Mouse (Mus musculus) lung, embryonic 16.5 days (tissue): ENCODE data around the gene Olfr1346. TPM values are rescaled to one million over a fixed set of nuclear protein-coding genes. Genes with fewer than 3 reads are reported as not detected.

Experiments used
- ATAC-seq: fragments of 200-750 bp; cut with Nextera tagmentation; 2 replicates; pipeline ENCODE4 v1.8.0; 2017; ENCODE audit warnings: low read depth, mild to moderate bottlenecking, moderate library complexity
- H3K27ac ChIP-seq: fragments of 300-500 bp; sonication (generic); 2 replicates; pipeline ENCODE4 v1.5.1; 2014; ENCODE audit warnings: mild to moderate bottlenecking, control low read depth, low read length
- H3K27me3 ChIP-seq: fragments of 300-500 bp; sonication (generic); 2 replicates; pipeline ENCODE4 v1.6.1; 2014; ENCODE audit warnings: low read depth, low read length, mixed read lengths; ENCODE audit not compliant: control insufficient read depth, insufficient read depth
- H3K36me3 ChIP-seq: fragments of 300-500 bp; sonication (generic); 2 replicates; pipeline ENCODE4 v1.6.1; 2014; ENCODE audit warnings: low read length; ENCODE audit not compliant: control insufficient read depth, insufficient read depth
- H3K4me1 ChIP-seq: fragments of 300-500 bp; sonication (generic); replicated peaks from 2 replicates; pipeline ENCODE4 v1.6.1; 2014; ENCODE audit warnings: low read length, mixed read lengths; ENCODE audit not compliant: control insufficient read depth, insufficient read depth
- H3K4me2 ChIP-seq: fragments of 300-500 bp; sonication (generic); 2 replicates; pipeline ENCODE4 v1.6.1; 2014; ENCODE audit warnings: low read depth, low read length, control low read depth
- H3K4me3 ChIP-seq: fragments of 300-500 bp; sonication (generic); 2 replicates; pipeline ENCODE4 v1.5.1; 2014; ENCODE audit warnings: mild to moderate bottlenecking, low read length, control low read depth
- H3K9ac ChIP-seq: fragments of 300-500 bp; sonication (generic); 2 replicates; pipeline ENCODE4 v1.6.1; 2014; ENCODE audit warnings: low read length, control low read depth
- H3K9me3 ChIP-seq: fragments of 300-500 bp; sonication (generic); 2 replicates; pipeline ENCODE4 v1.6.1; 2016; ENCODE audit warnings: low read length; ENCODE audit not compliant: control insufficient read depth
- WGBS: fragments of 180-500 bp; shearing (Covaris S2); extraction: QIAGEN DNeasy Blood & Tissue Kit; methylation state at CpG from one replicate; pipeline ENCODE4 v1.1.7; 2014; 5-methylcytosine and 5-hydroxymethylcytosine counted together
- polyA plus RNA-seq: library from polyadenylated mRNA; unstranded; fragments of >200 nt; fragmentation: Nextera tagmentation; extraction: Ambion mirVana; gene quantifications from 2 replicates; pipeline ENCODE4 v1.2.1, GENCODE M21; 2015

Olfr1346 gene
- polyA plus RNA-seq, 1 experiment from 2014 or later = not detected

DNA sequence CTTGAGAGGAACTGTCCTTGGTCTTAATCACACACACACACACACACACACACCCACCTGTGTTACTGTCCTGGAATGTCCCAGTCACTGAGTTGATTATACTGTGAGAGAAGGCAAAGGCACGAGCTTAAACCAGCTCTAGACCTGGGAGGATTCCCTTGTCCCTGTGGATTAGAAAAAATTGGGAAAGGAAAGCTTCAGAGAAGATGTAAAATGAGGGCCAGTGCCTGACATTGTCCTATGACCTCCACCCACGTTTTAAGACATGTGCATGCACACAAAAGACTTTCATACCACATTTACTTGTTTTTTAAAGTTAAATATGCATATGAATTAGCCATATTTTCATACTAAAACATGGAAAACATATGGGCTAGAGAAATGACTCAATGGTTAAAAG lies 19.9 kb downstream of the Olfr1346 start, which contains the start of gene Olfr5:
TSS of gene Olfr5 (minus strand) at position 101 of the 400 bp plus-strand sequence.
- no peaks in the 10 kb centered on the region for H3K9me3 ChIP-seq
- ATAC-seq = no peak
- H3K4me3 ChIP-seq = no peak within 1 kb of the TSS
- 17% methylated on average over 2 of the region's 2 CpGs for WGBS
- no peaks in the 10 kb centered on the region for H3K4me1 ChIP-seq
- H3K9ac ChIP-seq = no peak within 1 kb of the TSS
- H3K27me3 ChIP-seq = no peaks in the 10 kb centered on the region
- no peak within 1 kb of the TSS for H3K27ac ChIP-seq
- H3K36me3 ChIP-seq = no peaks in the 10 kb centered on the region
- no peak within 1 kb of the TSS for H3K4me2 ChIP-seq

DNA sequence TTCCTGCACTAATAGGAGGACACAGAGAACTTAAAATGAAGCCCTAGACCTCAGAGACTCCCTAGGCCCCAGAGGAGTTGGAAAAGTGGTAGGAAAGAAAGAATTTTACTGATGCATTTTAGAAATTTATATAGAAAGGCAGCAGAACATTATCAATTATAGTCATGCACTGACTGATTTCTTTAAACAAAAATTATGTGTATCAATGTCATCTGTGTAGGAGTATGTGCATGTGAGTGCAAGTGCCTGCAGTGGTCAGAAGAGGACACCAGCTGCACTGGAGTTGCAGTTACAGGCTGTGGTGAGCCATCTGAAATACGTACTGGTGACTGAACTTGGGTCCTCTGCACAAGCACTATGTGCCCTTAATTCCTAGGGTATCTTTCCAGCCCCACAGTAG lies 32.8 kb downstream of the Olfr1346 start, which contains the start of gene Olfr1347:
TSS of gene Olfr1347 (minus strand) at position 101 of the 400 bp plus-strand sequence.
- H3K9ac ChIP-seq = no peak within 1 kb of the TSS
- no peaks in the 10 kb centered on the region for H3K9me3 ChIP-seq
- 33% methylated on average over 1 of the region's 1 CpGs for WGBS
- H3K4me3 ChIP-seq = no peak within 1 kb of the TSS
- no peaks in the 10 kb centered on the region for H3K36me3 ChIP-seq
- no peaks in the 10 kb centered on the region for H3K4me1 ChIP-seq
- H3K4me2 ChIP-seq = no peak within 1 kb of the TSS
- H3K27ac ChIP-seq = no peak within 1 kb of the TSS
- H3K27me3 ChIP-seq = no peaks in the 10 kb centered on the region
- ATAC-seq = no peak

DNA sequence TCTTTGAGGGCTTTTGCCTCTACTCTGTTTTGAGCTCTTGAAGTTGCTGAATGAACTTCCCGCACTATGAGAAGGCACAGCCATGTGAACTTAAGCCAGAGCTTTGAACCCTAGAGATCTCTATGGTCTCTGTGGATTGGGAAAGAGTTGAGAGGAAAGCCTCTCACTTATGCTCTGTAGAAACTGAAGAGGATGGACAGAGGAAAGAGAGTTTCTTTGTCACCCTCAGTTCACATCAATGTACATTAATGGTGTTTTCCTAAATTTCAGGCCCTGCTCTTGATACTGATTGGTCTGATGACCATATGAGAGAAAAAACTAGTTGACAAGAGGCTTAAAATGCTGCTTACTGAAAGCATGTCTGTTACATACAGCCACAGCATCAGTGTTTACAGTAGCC lies 41.7 kb downstream of the Olfr1346 start, which contains the start of gene Olfr1348:
TSS of gene Olfr1348 (minus strand) at position 101 of the 400 bp plus-strand sequence.
- no peak within 1 kb of the TSS for H3K9ac ChIP-seq
- no peak within 1 kb of the TSS for H3K27ac ChIP-seq
- H3K27me3 ChIP-seq = no peaks in the 10 kb centered on the region
- no peak within 1 kb of the TSS for H3K4me2 ChIP-seq
- H3K36me3 ChIP-seq = no peaks in the 10 kb centered on the region
- no peak for ATAC-seq
- H3K4me1 ChIP-seq = no peaks in the 10 kb centered on the region
- 91% methylated on average over 1 of the region's 1 CpGs for WGBS
- H3K4me3 ChIP-seq = no peak within 1 kb of the TSS
- no peaks in the 10 kb centered on the region for H3K9me3 ChIP-seq

DNA sequence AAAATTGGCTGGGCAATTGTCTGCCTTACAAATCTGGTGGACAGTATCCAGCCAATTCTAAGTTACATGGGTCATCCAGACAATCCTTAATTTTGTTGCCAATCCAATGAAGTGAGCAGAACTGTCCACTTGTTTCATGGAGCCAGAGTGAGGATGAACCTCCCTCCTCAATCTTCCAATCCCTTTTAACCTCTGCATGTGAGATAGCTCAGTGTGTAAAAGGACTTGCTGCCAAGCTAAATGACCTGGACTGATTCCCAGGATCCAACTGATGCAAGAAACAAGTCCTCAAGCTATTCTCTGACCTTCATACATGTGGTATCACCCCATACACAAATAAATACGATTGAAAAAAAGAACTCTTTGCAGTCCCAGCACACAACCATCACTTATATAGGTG lies 54.8 kb downstream of the Olfr1346 start:
- Histone ChIP-seq H3K4me3 (no peak overlapping the region), H3K4me2 (no peak overlapping the region), H3K27me3 (no peaks in the 10 kb centered on the region), H3K27ac (no peak overlapping the region), H3K9me3 (no peaks in the 10 kb centered on the region), H3K36me3 (no peaks in the 10 kb centered on the region), H3K4me1 (no peaks in the 10 kb centered on the region), H3K9ac (no peak overlapping the region)
- 19% methylated on average over 1 of the region's 1 CpGs for WGBS
- no peak for ATAC-seq

DNA sequence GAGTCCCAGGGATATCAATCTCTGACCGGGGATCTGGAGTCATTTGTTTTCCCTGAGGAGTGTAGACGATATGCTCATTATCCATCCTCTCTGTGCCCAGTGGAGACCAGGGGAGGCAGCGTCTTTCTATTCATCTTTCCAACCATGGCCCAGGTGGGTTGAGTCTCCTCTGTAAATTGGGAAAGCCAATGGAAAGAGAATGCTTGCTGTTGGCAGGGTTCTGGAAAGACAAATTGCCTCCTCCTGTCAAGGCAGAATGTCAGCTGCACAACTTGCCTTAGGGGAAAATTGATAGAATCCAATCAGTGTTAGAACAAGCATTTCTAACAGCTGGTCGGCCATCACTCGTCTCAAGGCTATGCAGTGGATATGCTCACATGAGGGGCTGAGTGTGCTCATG lies 55.9 kb downstream of the Olfr1346 start, which contains the start of gene Olfr1349:
TSS of gene Olfr1349 (minus strand) at position 101 of the 400 bp plus-strand sequence.
- 81% methylated on average over 5 of the region's 5 CpGs for WGBS
- no peaks in the 10 kb centered on the region for H3K9me3 ChIP-seq
- no peak within 1 kb of the TSS for H3K4me2 ChIP-seq
- H3K36me3 ChIP-seq = no peaks in the 10 kb centered on the region
- no peak within 1 kb of the TSS for H3K4me3 ChIP-seq
- ATAC-seq = no peak
- H3K4me1 ChIP-seq = no peaks in the 10 kb centered on the region
- no peaks in the 10 kb centered on the region for H3K27me3 ChIP-seq
- no peak within 1 kb of the TSS for H3K9ac ChIP-seq
- H3K27ac ChIP-seq = no peak within 1 kb of the TSS

DNA sequence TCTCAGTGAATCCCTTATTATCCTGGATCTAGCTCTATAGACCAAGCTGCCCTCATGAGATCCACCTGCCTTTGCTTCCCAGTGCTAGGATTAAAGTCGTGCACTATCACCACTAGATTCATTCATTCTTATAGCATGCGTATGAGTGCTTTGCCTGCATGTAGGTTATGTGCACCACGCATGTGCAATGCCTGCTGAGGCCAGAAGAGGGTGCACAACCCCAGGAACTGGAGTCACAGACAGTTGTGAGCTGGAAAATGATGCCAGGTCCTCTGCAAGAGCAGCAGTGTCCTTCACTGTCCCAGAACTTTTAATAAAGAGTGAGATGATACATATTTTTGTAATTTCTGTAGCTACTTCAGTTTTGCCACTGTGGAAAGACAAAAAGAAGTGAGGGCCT lies 58.1 kb downstream of the Olfr1346 start:
- no peak overlapping the region for H3K4me2 ChIP-seq
- no peaks in the 10 kb centered on the region for H3K27me3 ChIP-seq
- no peaks in the 10 kb centered on the region for H3K4me1 ChIP-seq
- H3K9me3 ChIP-seq = no peaks in the 10 kb centered on the region
- no peaks in the 10 kb centered on the region for H3K36me3 ChIP-seq
- no peak overlapping the region for H3K9ac ChIP-seq
- no peak overlapping the region for H3K4me3 ChIP-seq
- no peak for ATAC-seq
- WGBS = 53% methylated on average over 3 of the region's 3 CpGs
- H3K27ac ChIP-seq = no peak overlapping the region

DNA sequence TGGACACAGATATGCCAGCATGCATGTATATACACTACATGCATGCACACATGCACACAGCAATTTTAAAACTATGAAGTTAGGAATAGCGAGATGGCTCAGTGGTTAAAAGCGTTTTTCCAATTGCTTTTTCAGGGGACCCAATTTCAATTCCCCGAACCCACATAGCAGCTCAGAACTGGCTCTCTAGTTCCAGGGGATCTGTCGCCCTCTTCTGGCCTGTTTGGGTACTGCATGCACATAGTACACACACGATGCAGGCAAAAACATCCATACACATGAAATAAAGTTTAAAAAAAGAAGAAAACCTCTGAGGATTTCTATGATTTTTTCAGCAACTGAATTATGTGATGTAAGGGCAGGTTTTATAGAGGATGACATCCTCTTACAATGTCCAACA lies 59.2 kb downstream of the Olfr1346 start:
- 68% methylated on average over 5 of the region's 5 CpGs for whole genome bisulfite sequencing

More for the DNA sequence above, 59.2 kb downstream of the Olfr1346 start:
- Histone ChIP-seq H3K27me3 (no peaks in the 10 kb centered on the region), H3K27ac (no peak overlapping the region), H3K36me3 (no peaks in the 10 kb centered on the region), H3K9me3 (no peaks in the 10 kb centered on the region), H3K9ac (no peak overlapping the region), H3K4me2 (no peak overlapping the region), H3K4me1 (no peaks in the 10 kb centered on the region), H3K4me3 (no peak overlapping the region)
- ATAC-seq = no peak

Other genes with a start within 250 kb of the Olfr1346 start
- not detected in 2 replicates for gene Zscan5b, start 244.8 kb upstream of the Olfr1346 start, polyA plus RNA-seq
- not detected in 2 replicates for gene Epp13, start 214.4 kb upstream of the Olfr1346 start, polyA plus RNA-seq
- 6.9 and 7.2 TPM in 2 replicates for gene Zfp667, start 180.5 kb upstream of the Olfr1346 start, polyA plus RNA-seq
- gene Zfp583, start 135.8 kb upstream of the Olfr1346 start, polyA plus RNA-seq = 6.6 and 6.9 TPM in 2 replicates
- 1.5 and 1.8 TPM in 2 replicates for gene Gm3854, start 123.3 kb upstream of the Olfr1346 start, polyA plus RNA-seq
- gene Zfp78, start 103.8 kb upstream of the Olfr1346 start, polyA plus RNA-seq = 3.1 TPM in 2 replicates
- 9.5 and 10.5 TPM in 2 replicates for gene Zfp28, start 83.8 kb upstream of the Olfr1346 start, polyA plus RNA-seq
- 0.25 TPM in 1 of 2 replicates, not detected in the other for gene Smim17, start 68.4 kb upstream of the Olfr1346 start, polyA plus RNA-seq
- gene Gm20715, start 56.8 kb upstream of the Olfr1346 start, polyA plus RNA-seq = not detected in 2 replicates
- not detected in 2 replicates for gene Olfr1344, start 28.4 kb upstream of the Olfr1346 start, polyA plus RNA-seq
- not detected in 2 replicates for gene Olfr1336, start 10.9 kb upstream of the Olfr1346 start, polyA plus RNA-seq
- not detected in 2 replicates for gene Olfr5, start 19.8 kb downstream of the Olfr1346 start, polyA plus RNA-seq
- gene Olfr1347, start 32.7 kb downstream of the Olfr1346 start, polyA plus RNA-seq = not detected in 2 replicates
- not detected in 2 replicates for gene Olfr1348, start 41.6 kb downstream of the Olfr1346 start, polyA plus RNA-seq
- gene Olfr1349, start 55.8 kb downstream of the Olfr1346 start, polyA plus RNA-seq = not detected in 2 replicates
- gene Olfr1350, start 97.7 kb downstream of the Olfr1346 start, polyA plus RNA-seq = not detected in 2 replicates
- 2.0 and 2.5 TPM in 2 replicates for gene Zim1, start 229.3 kb downstream of the Olfr1346 start, polyA plus RNA-seq